Comparison of ENCODE assay signal across 8 mouse cellular contexts in the genomic region with DNA sequence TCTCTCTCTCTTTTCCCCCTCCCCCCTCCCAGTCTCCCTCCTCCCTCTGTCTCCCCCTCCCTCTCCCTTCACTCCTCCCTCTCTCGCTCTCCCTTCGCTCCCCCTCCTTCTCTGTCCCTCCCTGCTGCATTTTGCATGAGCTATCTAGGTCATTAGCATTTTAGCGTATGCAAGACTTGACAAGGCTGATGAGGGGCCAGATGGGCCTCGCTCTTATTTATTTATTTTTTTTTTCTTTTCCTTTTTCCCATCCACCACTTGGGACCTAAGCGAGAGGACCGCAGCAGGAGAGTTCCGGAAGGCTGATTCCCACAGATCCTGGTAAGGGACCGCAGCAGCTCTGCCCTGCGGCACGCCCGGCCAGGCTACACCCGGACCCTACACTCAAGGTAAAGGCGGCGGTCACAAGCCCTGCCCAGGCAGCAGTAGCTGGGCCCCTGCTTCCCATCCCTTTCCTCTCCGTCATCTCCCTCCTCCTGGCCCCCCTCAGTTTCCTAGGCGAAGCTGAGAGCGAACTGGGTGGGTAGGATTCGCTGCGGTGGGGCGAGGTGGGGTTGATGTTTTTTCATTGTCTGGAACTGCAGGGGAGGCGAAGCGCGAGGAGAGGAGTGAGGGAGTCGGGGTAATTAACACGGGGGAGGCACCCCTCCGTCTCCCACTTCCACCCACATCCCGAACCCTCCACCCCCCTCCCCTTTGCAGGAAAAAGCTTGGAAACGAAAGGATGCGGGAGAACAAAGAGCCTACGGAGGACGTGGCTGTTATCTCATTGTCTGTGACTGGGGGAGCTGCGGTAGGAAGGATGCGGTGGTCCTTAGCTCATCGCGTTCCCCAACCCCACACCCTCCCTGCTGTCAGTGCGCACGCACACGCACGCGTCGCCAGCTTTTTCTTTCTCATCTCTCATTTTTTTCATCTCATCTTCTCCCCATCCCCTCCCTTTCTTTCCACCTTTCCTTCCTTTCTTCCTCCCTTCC.
DNase-seq lines count a peak whose midpoint lies in the region; ATAC-seq and TF ChIP-seq lines count a peak whose summit lies in the region.

No protein-coding gene starts in this region.

- no peak overlapping the region for H3K27ac ChIP-seq in heart, adult 2 months
- H3K27ac ChIP-seq in ES-Bruce4 (ENCODE audit: insufficient read depth, low read length): peak overlapping the region; percentile 62
- peak overlapping the region; percentile 32; the same call in 1 of the 2 replicates for H3K27ac ChIP-seq in intestine, embryonic 15.5 days
- peak overlapping the region; percentile 100 for H3K27ac ChIP-seq in midbrain, embryonic 15.5 days

- no peaks in the 10 kb centered on the region for H3K79me2 ChIP-seq in heart, adult 2 months (replicated peaks; ENCODE audit: control insufficient read depth, insufficient read depth, low read length)

- H3K4me2 ChIP-seq in intestine, embryonic 15.5 days (replicated peaks): peak overlapping the region; percentile 58
- H3K4me2 ChIP-seq in midbrain, embryonic 15.5 days: peak overlapping the region; percentile 95

- no peak for ATAC-seq in intestine, embryonic 15.5 days
- ATAC-seq in midbrain, embryonic 15.5 days (replicated peaks): peak; percentile 19; the same call in 1 of the 2 replicates
- no peak for ATAC-seq in erythroid progenitor cell, adult 5-6 weeks (replicated peaks; ENCODE audit: low FRiP score, poor library complexity, severe bottlenecking)

- DNase-seq in heart, adult 2 months: no peak
- DNase-seq in heart, postnatal 14 days: no peak
- peak; percentile 66 for DNase-seq in embryo, embryonic 10.5 days (ENCODE audit: low spot score)
- no peak for DNase-seq in ovary, postnatal 14 days (ENCODE audit: low spot score)

- 0 out of 2 replicates have a peak overlapping the region, but pooled peaks have one; percentile 18 for H3K4me3 ChIP-seq in heart, adult 2 months
- peak overlapping the region; percentile 73 for H3K4me3 ChIP-seq in ES-Bruce4 (ENCODE audit: low read depth, low read length)
- H3K4me3 ChIP-seq in intestine, embryonic 15.5 days (replicated peaks): peak overlapping the region; percentile 28
- peak overlapping the region; percentile 86 for H3K4me3 ChIP-seq in midbrain, embryonic 15.5 days

- WGBS in heart, adult 2 months: 1% methylated on average over 41 of the region's 41 CpGs
- under 1% methylated on average over 41 of the region's 41 CpGs for WGBS in intestine, embryonic 15.5 days
- WGBS in midbrain, embryonic 15.5 days: under 1% methylated on average over 41 of the region's 41 CpGs

- H3K27me3 ChIP-seq in heart, adult 2 months (ENCODE audit: control insufficient read depth, insufficient read depth, low read length): peaks cover 24% of the 10 kb centered on the region
- H3K27me3 ChIP-seq in ES-Bruce4 (ENCODE audit: control insufficient read depth, insufficient read depth, low read length, poor library complexity, severe bottlenecking): no peaks in the 10 kb centered on the region; the same call in 1 of the 2 replicates
- H3K27me3 ChIP-seq in intestine, embryonic 15.5 days (replicated peaks): peaks cover 89% of the 10 kb centered on the region
- H3K27me3 ChIP-seq in midbrain, embryonic 15.5 days (replicated peaks): no peaks in the 10 kb centered on the region

- no peaks in the 10 kb centered on the region for H3K9me3 ChIP-seq in ES-Bruce4 (replicated peaks; ENCODE audit: control insufficient read depth, insufficient read depth, low read length, poor library complexity, severe bottlenecking)
- H3K9me3 ChIP-seq in intestine, embryonic 15.5 days: no peaks in the 10 kb centered on the region
- no peaks in the 10 kb centered on the region for H3K9me3 ChIP-seq in midbrain, embryonic 15.5 days

- no peak overlapping the region for H3K9ac ChIP-seq in heart, adult 2 months (ENCODE audit: low read depth, low read length)
- H3K9ac ChIP-seq in ES-Bruce4 (ENCODE audit: low read depth, poor library complexity, severe bottlenecking): peak overlapping the region; percentile 64
- H3K9ac ChIP-seq in intestine, embryonic 15.5 days: no peak overlapping the region
- H3K9ac ChIP-seq in midbrain, embryonic 15.5 days: peak overlapping the region; percentile 77

- no peak for TF ChIP-seq CTCF in heart, adult 2 months (IDR thresholded peaks at IDR 0.05)
- TF ChIP-seq CTCF in ES-Bruce4 (IDR thresholded peaks at IDR 0.05; ENCODE audit: low read depth, low read length): no peak

- no peaks in the 10 kb centered on the region for H3K36me3 ChIP-seq in heart, adult 2 months (ENCODE audit: control insufficient read depth, insufficient read depth, low read length)
- H3K36me3 ChIP-seq in ES-Bruce4 (ENCODE audit: control insufficient read depth, insufficient read depth, low read length, poor library complexity, severe bottlenecking): no peaks in the 10 kb centered on the region
- H3K36me3 ChIP-seq in intestine, embryonic 15.5 days: no peaks in the 10 kb centered on the region
- H3K36me3 ChIP-seq in midbrain, embryonic 15.5 days (replicated peaks): no peaks in the 10 kb centered on the region

- no peak for TF ChIP-seq EP300 in heart, adult 2 months (IDR thresholded peaks at IDR 0.05; ENCODE audit: insufficient read depth, low read depth, low read length)
- no peak; the same call in 1 of the 2 replicates for TF ChIP-seq EP300 in ES-Bruce4 (IDR thresholded peaks at IDR 0.05; ENCODE audit: insufficient read depth, low read depth, low read length)

- no peaks in the 10 kb centered on the region for H3K4me1 ChIP-seq in heart, adult 2 months (ENCODE audit: control insufficient read depth, insufficient read depth, low read length)
- peaks cover 4% of the 10 kb centered on the region for H3K4me1 ChIP-seq in ES-Bruce4 (ENCODE audit: control insufficient read depth, insufficient read depth, low read length)
- peaks cover 18% of the 10 kb centered on the region for H3K4me1 ChIP-seq in intestine, embryonic 15.5 days (replicated peaks)
- H3K4me1 ChIP-seq in midbrain, embryonic 15.5 days: peaks cover 38% of the 10 kb centered on the region

- TF ChIP-seq POLR2A in heart, adult 2 months (IDR thresholded peaks at IDR 0.05; ENCODE audit: insufficient read depth, low read depth, low read length): no peak
- no peak for TF ChIP-seq POLR2A in ES-Bruce4 (IDR thresholded peaks at IDR 0.05; ENCODE audit: insufficient read depth, low read length)

- intact Hi-C loops in heart, adult 2 months (cut with DNase I): no loop called here
- intact Hi-C loops in heart, postnatal 14 days (cut with DNase I): no loop called here

Comparison
In these comparisons a context has a peak if more than half of its experiments do, and no peak if none do; other contexts are left out.
1. H3K4me3 ChIP-seq: peak in every context shown above with its lines; median percentile 86 in midbrain, embryonic 15.5 days; 73 in ES-Bruce4; 28 in intestine, embryonic 15.5 days; 18 in heart, adult 2 months.
2. H3K9ac ChIP-seq: peak in ES-Bruce4 (single experiment) and midbrain, embryonic 15.5 days (single experiment); none in heart, adult 2 months (single experiment) and intestine, embryonic 15.5 days (single experiment).